Mouse (Mus musculus) retina, postnatal 7 days (tissue): ENCODE data around the gene Cd8b1.
"Not testable (repeated sequence)": the region's sequence is repeated elsewhere in the genome, so short reads cannot be mapped to it uniquely, and the experiment has no call there.

Experiments used
- DNase-seq: peaks from one replicate; pipeline ENCODE4 v3.0.0-alpha.2; 2012; ENCODE audit warnings: low read depth, low spot score

Cd8b1 gene

GRCm38 (mm10) chr6:71322491-71322921 is at the start of gene Cd8b1:
Gene Cd8b1 (plus strand): TSS chr6:71322788.
- DNase-seq, result no peak

- DNase-seq, result no peak
Observed at GRCm38 (mm10) chr6:71273715-71274114, 48.9 kb upstream of the Cd8b1 start.

GRCm38 (mm10) chr6:71274621-71275020 is 48.0 kb upstream of the Cd8b1 start:
- no peak for DNase-seq

GRCm38 (mm10) chr6:71279418-71279817 is 43.2 kb upstream of the Cd8b1 start:
- DNase-seq, result no peak

GRCm38 (mm10) chr6:71293509-71293908 is 29.1 kb upstream of the Cd8b1 start:
- no peak for DNase-seq

- no peak for DNase-seq
Observed at GRCm38 (mm10) chr6:71295303-71295702, 27.3 kb upstream of the Cd8b1 start.

- DNase-seq, result no peak
Observed at GRCm38 (mm10) chr6:71298051-71298450, 24.5 kb upstream of the Cd8b1 start.

- peak; percentile 17 for DNase-seq
Observed at GRCm38 (mm10) chr6:71298751-71299150, 23.8 kb upstream of the Cd8b1 start.

GRCm38 (mm10) chr6:71302097-71302731 is 20.4 kb upstream of the Cd8b1 start:
- DNase-seq, result no peak

- DNase-seq, result no peak
Observed at GRCm38 (mm10) chr6:71307486-71307885, 15.1 kb upstream of the Cd8b1 start.

GRCm38 (mm10) chr6:71321826-71322283 is 733 bp upstream of the Cd8b1 start, which contains the start of gene Smyd1:
Gene Smyd1 (minus strand): TSS chr6:71322233.
- no peak for DNase-seq

- no peak for DNase-seq
Observed at GRCm38 (mm10) chr6:71324816-71325215, 2.2 kb downstream of the Cd8b1 start.

- no peak for DNase-seq
Observed at GRCm38 (mm10) chr6:71329881-71330280, 7.3 kb downstream of the Cd8b1 start.

GRCm38 (mm10) chr6:71330486-71330885 is 7.9 kb downstream of the Cd8b1 start:
- DNase-seq, result no peak

GRCm38 (mm10) chr6:71331491-71331890 is 8.9 kb downstream of the Cd8b1 start:
- not testable (repeated sequence) for DNase-seq

- no peak for DNase-seq
Observed at GRCm38 (mm10) chr6:71332236-71332965, 9.8 kb downstream of the Cd8b1 start.

- DNase-seq, result no peak
Observed at GRCm38 (mm10) chr6:71333031-71333430, 10.4 kb downstream of the Cd8b1 start.

GRCm38 (mm10) chr6:71333578-71334273 is 11.1 kb downstream of the Cd8b1 start:
- DNase-seq, result no peak

GRCm38 (mm10) chr6:71337666-71338065 is 15.1 kb downstream of the Cd8b1 start:
- DNase-seq, result no peak

- no peak for DNase-seq
Observed at GRCm38 (mm10) chr6:71338941-71339340, 16.4 kb downstream of the Cd8b1 start.

- DNase-seq, result no peak
Observed at GRCm38 (mm10) chr6:71339351-71339750, 16.8 kb downstream of the Cd8b1 start.

GRCm38 (mm10) chr6:71341179-71341578 is 18.6 kb downstream of the Cd8b1 start:
- no peak for DNase-seq
